Mouse (Mus musculus): ENCODE measurements around the gene Vmn2r11. TPM values are rescaled to one million over a fixed set of nuclear protein-coding genes. Genes with fewer than 3 reads are reported as not detected.
"Not testable (repeated sequence)": the region's sequence is repeated elsewhere in the genome, so short reads cannot be mapped to it uniquely, and the experiment has no call there.

Vmn2r11 gene
- not detected in 2 replicates for polyA plus RNA-seq (2012; rRNA removed)

DNA sequence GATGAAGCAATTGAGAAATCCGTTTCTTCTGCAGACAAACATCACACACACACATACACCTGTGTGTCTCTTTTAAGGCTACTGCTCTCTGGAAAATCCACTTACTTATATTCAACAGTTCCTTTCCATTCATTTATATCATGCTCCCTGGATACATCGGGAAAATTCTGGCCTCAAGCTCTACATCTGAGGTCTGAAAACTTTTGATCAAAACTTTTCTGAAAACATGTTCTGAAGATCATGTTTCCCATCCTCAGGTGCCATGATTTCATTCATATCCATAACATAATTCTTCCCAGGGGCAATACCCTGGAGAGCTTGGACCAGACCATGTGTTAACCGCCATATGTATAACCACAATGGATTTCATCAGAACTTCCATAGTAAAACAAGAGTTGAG lies at the start of gene Vmn2r11:
Gene Vmn2r11, minus strand, starts transcription at position 101 of the 400 bp plus-strand sequence.
- DNase-seq (ENCODE audit: extremely low spot score in 1 of 2, low spot score in 1 of 2), result not testable (repeated sequence)

DNA sequence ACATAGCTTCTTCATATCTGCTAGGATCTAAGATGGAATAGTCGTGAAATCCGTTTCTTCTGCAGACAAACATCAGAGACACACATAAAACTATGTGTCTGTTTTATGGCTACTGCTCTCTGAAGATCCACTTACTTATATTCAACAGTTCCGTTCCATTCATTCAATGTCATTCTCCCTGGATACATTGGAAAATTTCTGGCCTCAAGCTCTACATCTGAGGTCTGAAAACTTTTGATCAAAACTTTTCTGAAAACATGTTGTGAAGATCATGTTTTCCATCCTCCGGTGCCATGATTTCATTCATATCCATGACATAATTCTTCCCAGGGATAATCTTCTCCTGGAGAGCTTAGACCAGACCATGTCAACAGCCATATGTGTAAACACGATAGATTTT lies 38.5 kb upstream of the Vmn2r11 start, which contains the start of gene Vmn2r12:
Gene Vmn2r12, minus strand, starts transcription at position 101 of the 400 bp plus-strand sequence.
- not testable (repeated sequence) for DNase-seq (ENCODE audit: extremely low spot score in 1 of 2, low spot score in 1 of 2)

DNA sequence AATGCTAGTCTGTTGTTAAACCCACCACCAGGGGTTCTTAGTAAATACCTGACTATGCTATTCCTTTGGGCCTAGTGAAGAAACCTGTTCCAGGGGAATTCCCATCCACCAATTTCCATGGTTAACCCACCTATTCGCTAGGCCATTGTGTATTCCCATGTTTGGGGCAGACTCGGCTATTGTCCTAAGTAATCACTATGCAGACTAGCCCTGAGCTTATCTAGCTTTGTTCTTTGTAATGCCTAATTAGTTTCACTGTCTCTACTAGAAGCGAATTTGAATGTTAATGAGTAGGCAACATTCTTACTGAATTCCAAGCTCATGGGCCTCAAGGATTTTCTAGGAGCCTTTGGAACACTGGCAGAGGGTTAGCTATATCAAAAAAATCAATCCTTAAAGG lies 37.1 kb upstream of the Vmn2r11 start:
- not testable (repeated sequence) for DNase-seq (ENCODE audit: extremely low spot score in 1 of 2, low spot score in 1 of 2)

DNA sequence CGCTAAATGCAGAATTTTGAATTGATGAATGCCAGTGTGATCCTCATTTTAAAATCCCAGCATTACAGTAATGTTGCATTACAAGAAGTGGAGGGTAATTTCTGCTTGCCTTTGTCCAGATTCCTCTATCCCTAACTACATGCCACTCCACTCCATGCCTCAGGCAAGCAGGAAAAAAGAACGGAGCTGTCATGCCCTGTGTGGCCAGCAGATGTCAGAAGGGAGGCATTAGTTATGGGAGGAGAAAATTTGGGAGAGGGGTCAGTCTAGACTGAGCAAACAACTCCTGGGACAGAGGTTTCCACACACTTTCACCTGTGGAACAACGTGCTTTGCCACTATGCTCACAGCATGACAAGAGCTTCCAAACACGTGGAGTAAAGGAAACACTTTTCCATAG lies 12.6 kb upstream of the Vmn2r11 start:
- not testable (repeated sequence) for DNase-seq (ENCODE audit: extremely low spot score in 1 of 2, low spot score in 1 of 2)

DNA sequence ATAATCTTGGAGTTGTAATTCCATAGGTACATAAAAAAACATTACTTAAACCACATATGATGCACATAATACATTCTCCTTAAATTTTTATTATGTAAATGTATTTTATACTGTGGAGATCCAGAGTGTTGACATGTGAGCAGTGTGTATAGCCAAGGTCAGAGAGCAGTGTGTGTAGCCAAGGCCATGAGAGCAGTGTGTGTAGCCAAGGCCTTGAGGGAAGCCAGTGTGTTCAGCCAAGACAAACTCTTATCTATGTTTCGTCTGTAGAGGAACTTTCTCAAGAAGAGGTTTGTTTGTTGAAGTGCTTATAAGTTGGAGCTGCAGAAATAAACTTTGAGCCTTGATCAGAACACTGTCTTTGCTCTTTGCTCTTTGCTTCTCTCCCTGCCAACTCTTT lies 4.1 kb downstream of the Vmn2r11 start:
- DNase-seq (ENCODE audit: extremely low spot score in 1 of 2, low spot score in 1 of 2), result no peak

DNA sequence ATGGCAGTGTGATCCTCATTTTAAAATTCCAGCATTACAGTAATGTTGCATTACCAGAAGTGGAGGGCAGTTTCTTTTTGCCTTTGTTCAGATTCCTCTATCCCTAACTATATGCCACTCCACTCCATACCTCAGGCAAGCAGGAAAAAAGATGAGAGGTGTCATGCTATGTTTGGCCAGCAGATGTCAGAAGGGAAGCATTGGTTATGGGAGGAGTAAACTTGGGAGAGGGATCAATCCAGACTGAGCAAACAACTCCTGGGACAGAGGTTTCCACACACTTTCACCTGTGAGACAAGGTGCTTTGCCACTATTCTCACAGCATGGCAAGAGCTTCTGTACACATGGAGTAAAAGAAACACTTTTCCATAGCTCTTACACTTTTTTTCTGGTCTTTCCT lies 26.8 kb downstream of the Vmn2r11 start:
- DNase-seq (ENCODE audit: extremely low spot score in 1 of 2, low spot score in 1 of 2), result no peak

DNA sequence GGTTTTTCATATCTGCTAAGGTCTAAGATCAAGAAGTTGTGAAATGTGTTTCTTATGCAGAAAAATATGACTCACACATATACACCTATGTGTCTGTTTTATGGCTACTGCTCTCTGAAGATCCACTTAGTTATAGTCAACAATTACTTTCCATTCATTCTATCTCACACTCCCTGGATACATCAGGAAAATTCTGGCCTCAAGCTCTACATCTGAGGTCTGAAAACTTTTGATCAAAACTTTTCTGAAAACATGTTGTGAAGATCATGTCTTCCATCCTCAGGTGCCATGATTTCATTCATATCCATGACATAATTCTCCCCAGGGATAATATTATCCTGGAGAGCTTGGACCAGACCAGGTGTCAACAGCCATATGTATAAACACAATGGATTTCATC lies 52.9 kb downstream of the Vmn2r11 start, which contains the start of gene Vmn2r10:
Gene Vmn2r10, minus strand, starts transcription at position 101 of the 400 bp plus-strand sequence.
- not testable (repeated sequence) for DNase-seq (ENCODE audit: extremely low spot score in 1 of 2, low spot score in 1 of 2)

Other genes with a start within 250 kb of the Vmn2r11 start
- gene Vmn2r9, start 207.0 kb downstream of the Vmn2r11 start, polyA plus RNA-seq (2012; rRNA removed), result not detected in 2 replicates
- gene Vmn2r10, start 53.0 kb downstream of the Vmn2r11 start, polyA plus RNA-seq (2012; rRNA removed), result not detected in 2 replicates
- not detected in 2 replicates for gene Vmn2r12, start 38.4 kb upstream of the Vmn2r11 start, polyA plus RNA-seq (2012; rRNA removed)
- gene Vmn2r13, start 132.6 kb upstream of the Vmn2r11 start, polyA plus RNA-seq (2012; rRNA removed), result not detected in 2 replicates
- not detected in 2 replicates for gene Vmn2r14, start 165.1 kb upstream of the Vmn2r11 start, polyA plus RNA-seq (2012; rRNA removed)
- gene Vmn2r15, start 238.1 kb upstream of the Vmn2r11 start, polyA plus RNA-seq (2012; rRNA removed), result not detected in 2 replicates